Mouse (Mus musculus): ENCODE data around the gene Rrnad1.
A peak's percentile ranks its signal among the peaks of the same experiment; 100 is the strongest.
"Not testable (repeated sequence)": the region's sequence is repeated elsewhere in the genome, so short reads cannot be mapped to it uniquely, and the experiment has no call there.

Gene Rrnad1

DNA sequence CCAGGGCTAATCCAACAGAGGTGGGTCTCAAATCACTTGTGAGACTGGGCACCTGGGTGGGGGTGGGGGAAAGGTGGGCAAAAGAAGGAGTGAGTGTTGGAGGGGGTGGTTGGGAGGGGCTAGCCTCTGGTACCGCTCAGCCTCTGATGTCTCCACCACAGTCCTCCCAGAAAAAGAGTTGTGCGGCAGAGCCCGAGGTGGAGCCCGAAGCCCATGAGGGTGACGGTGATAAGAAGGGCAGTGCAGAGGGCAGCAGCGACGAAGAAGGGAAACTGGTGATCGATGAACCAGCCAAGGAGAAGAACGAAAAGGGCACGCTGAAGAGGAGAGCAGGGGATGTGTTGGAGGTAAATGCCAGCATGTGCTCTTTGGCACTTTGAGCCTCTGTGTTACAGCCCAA is 16.6 kb downstream of the Rrnad1 start:
- no peak for DNase-seq (ENCODE audit: low spot score)

DNA sequence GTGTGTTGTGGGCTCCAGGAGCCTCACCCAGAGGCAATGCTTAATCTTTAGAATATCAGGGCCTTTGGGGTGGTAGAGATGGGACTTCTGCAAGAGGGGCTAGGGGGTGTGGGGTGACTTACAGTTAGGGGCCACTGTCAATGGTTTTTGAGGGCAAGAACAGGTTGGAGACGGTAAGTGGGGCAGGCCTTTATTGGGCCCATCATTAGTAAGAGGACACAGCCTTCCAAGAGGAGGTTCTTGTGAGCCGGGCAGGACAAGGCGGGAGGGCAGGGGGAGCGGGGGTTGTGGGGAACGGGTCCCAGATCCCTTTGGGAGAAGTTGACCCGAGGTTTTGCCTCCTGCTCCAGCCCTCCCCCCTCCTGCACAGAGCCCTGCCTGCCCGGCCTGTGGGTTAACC is 17.0 kb downstream of the Rrnad1 start:
- no peak for DNase-seq (ENCODE audit: low spot score)

DNA sequence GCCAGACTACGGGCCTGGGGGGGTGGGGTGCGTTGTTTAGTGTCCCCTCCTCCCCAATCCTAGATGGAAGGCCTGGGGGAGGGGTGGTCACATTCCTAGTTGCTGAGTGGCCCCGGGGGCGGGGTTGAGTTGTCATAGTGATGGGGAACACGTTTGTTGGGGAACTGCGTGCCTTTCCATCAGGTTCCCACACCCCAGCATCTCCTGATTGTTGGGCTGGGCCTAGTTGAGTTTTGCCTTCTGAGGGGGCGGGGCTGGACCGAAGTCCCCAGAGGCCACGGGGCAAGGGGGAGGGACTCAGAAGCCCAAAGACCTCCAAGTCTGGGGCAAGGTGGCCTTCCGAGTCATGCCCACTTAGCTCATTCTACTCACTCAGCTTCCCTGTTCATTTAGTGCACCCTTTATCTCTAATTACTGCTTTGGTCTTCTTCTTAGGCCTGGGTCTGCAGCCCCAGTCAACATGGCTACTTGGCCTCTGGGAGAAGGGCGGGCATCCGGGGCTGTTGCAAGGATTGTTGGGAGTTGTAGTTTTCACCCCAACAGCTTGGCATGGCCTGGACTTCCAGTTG is 19.9 kb downstream of the Rrnad1 start:
- DNase-seq (ENCODE audit: low spot score): peak; percentile 92

- no peak for DNase-seq (ENCODE audit: low spot score)
Observed at GRCm38 (mm10) chr3:87909874-87910273, 20.6 kb downstream of the Rrnad1 start.

DNA sequence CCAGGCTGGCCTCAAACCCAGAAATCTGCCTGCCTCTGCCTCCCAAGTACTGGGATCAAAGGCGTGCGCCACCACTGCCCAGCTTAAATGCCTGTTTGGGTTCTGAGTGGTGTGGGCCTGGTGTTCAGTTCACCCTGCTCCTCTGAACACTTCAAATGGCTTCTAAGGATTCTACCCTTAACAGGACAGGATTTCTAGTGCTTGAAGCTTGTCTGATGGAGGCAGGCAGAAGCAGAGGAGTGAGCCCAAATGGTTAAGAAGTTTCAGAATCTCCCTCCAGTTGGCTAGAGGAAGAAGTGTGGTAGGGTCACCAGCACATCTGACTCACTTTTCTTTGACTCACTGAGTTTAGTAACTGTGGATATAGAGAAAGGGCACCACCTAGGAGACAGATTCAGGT is 21.1 kb downstream of the Rrnad1 start:
- DNase-seq (ENCODE audit: low spot score): no peak

GRCm38 (mm10) chr3:87907906-87908305 is 22.6 kb downstream of the Rrnad1 start:
- no peak for DNase-seq (ENCODE audit: low spot score)

DNA sequence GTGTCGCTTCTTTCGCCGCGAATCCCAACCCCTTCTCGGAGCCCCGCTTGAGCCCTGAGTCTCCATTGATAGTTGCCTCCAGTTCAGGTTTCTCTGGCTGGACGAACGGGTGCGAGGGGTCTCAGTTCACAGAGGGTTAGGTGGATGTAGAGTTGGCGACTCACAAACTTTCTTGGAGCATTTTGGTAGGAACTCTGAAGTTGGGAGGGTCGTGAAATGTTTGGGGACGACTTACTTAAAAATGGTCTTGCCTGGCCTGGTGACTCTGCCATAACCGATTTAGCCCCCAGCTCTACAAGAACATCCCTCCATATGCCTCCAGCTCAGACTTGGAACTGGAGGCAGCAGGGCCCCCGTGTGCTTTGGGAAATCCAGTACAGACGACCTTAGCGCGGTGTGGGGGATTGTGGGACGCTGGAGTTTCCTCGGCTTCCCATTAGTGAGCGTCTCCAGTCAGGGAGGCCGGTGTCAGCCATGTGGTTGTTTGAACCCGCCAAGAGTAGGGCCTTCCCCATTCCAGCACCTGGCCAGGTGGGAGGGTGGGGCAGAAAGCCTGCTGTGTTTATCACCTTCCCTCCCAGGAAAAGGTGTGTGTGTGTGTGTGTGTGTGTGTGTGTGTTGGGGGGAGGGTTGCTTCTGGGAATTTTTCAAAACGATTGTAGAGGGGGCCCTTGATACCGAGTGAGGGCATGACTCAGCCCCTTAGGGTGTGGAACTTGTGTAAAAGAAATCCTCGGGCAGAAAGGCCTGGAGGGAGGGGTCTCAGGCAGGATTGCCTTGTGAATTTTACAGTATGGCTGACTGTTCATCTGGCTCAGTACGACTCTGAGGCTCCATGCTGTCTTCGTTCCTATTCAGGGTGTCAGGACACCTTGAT is 23.3 kb downstream of the Rrnad1 start:
- peak; percentile 62 for DNase-seq (ENCODE audit: low spot score)

GRCm38 (mm10) chr3:87906601-87906980 is 23.9 kb downstream of the Rrnad1 start:
- peak; percentile 69 for DNase-seq (ENCODE audit: low spot score)

- DNase-seq (ENCODE audit: low spot score): peak; percentile 93
Observed at GRCm38 (mm10) chr3:87905880-87906485, 24.5 kb downstream of the Rrnad1 start, which contains the start of gene Hdgf. TSS of gene Hdgf (plus strand) at chr3:87906321.

DNA sequence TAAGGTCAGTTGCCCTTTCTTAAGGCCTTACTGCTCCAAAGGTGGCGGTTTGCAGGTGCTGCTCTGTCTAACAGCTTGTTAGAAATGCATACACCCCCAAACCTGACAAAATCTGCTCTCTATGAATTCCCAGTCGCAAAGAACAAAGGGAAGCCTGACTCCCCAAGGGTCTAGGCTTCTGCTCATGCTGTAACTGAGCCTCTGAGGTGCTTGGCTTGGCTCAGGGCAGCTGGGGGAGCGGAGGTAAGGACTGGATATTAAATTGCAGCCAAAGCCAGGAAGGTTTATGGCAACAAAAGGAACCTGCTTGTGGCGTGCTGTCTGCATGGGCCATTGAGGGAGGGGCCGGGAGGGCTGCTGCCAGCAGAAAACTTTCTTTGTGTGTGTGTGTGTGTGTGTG is 26.7 kb downstream of the Rrnad1 start:
- DNase-seq (ENCODE audit: low spot score): no peak

GRCm38 (mm10) chr3:87901959-87902358 is 28.6 kb downstream of the Rrnad1 start:
- not testable (repeated sequence) for DNase-seq (ENCODE audit: low spot score)

GRCm38 (mm10) chr3:87901036-87901624 is 29.4 kb downstream of the Rrnad1 start:
- DNase-seq (ENCODE audit: low spot score): no peak

GRCm38 (mm10) chr3:87899776-87900175 is 30.7 kb downstream of the Rrnad1 start:
- DNase-seq (ENCODE audit: low spot score): no peak

- no peak for DNase-seq (ENCODE audit: low spot score)
Observed at GRCm38 (mm10) chr3:87899266-87899665, 31.3 kb downstream of the Rrnad1 start.

GRCm38 (mm10) chr3:87893367-87893905 is 37.1 kb downstream of the Rrnad1 start:
- no peak for DNase-seq (ENCODE audit: low spot score)

DNA sequence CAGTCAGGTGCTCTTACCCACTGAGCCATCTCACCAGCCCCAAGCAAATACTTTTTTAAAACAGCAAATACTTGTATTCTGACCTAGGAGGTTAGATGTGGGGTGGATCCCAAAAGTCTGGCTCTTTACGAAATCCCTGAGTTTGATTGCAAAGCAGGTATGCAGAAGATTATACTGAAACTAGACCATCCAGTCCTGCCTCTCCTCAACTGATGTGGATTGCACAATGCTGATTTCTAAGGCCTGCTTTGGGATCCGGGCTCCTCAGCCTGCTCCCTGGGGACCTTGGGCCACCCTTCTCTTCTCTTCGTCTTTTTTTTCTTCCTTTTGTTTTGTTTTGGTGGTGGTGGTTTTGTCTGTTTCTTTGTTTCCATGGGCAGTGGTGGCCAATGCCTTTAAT is 39.0 kb downstream of the Rrnad1 start:
- DNase-seq (ENCODE audit: low spot score): no peak

- DNase-seq (ENCODE audit: low spot score): not testable (repeated sequence)
Observed at GRCm38 (mm10) chr3:87887400-87887799, 43.1 kb downstream of the Rrnad1 start.

DNA sequence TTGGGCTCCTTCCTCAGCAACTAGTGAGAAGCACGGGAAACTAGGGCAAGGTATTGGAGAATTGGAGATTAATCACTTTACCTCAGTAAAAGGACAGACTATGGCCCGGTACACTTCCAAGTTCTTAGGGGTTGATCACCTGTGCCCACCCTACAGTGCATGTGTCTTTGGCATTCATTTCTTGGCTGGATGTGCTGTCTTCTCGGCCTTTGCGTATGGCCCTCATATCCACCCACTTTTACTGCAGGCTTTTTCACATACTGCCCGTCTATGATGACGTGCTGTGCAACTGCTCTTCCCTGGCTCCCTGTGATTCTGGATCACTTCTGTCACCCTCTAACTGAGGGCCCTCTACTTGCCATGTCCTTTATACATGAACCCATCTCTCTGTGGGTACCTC is 44.1 kb downstream of the Rrnad1 start:
- DNase-seq (ENCODE audit: low spot score): no peak

- peak; percentile 67 for DNase-seq (ENCODE audit: low spot score)
Observed at GRCm38 (mm10) chr3:87886004-87886365, 44.5 kb downstream of the Rrnad1 start.

GRCm38 (mm10) chr3:87885281-87886003 is 45.1 kb downstream of the Rrnad1 start, which contains the start of gene Prcc:
TSS of gene Prcc (minus strand) at chr3:87885608.
- peak; percentile 81 for DNase-seq (ENCODE audit: low spot score)

- peak; percentile 69 for DNase-seq (ENCODE audit: low spot score)
Observed at GRCm38 (mm10) chr3:87884708-87885251, 45.7 kb downstream of the Rrnad1 start.

Measured in testis, postnatal 10 days (tissue).